Mouse (Mus musculus) cerebellum, postnatal 25 days (tissue): ENCODE results near the gene Gse1.

Experiments
- DNase-seq, 2 experiments: peaks; one replicate each; pipeline ENCODE4 v3.0.0; 2021; ENCODE audit warnings: mixed read lengths in 2 of 2

The Gse1 gene

GRCm38 (mm10) chr8:120630848-120631247 is 402.6 kb downstream of the Gse1 start:
- no peak for DNase-seq
